Mouse (Mus musculus): ENCODE results near the gene Patl2. TPM values are rescaled to one million over a fixed set of nuclear protein-coding genes. Genes with fewer than 3 reads are reported as not detected.
"Not testable (repeated sequence)": the region's sequence is repeated elsewhere in the genome, so short reads cannot be mapped to it uniquely, and the experiment has no call there.

Gene Patl2
- total and polyA plus RNA-seq, 2 experiments from 2014 or later = not detected

DNA sequence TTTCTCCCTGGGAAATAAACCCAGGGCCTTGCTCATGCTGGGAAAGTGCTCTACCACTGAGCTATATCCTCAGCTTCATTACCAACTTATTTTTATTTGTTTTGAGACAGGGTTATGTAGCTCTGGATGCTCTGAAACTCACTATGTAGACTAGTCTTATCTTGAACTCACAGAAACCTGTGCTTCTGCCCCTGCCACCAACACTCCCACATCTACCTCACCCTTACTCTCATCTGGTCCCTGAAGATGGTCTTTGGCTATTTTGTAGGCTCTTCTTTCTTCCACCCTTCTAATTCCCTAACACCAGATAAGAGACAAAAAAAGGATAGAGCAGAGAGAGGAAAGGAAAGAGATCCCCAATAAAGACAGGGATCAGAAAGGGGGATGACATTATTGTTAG lies 37.7 kb upstream of the Patl2 start:
- DNase-seq = no peak
- Histone ChIP-seq H3K27ac (ENCODE audit: low read depth, low read length) (no peak overlapping the region), H3K36me3 (ENCODE audit: insufficient read depth) (no peaks in the 10 kb centered on the region), H3K27me3 (ENCODE audit: insufficient read depth, low read length) (no peaks in the 10 kb centered on the region), H3K9ac (no peak overlapping the region), H3K4me3 (ENCODE audit: low read depth, low read length) (no peak overlapping the region), H3K4me1 (ENCODE audit: insufficient read depth) (no peaks in the 10 kb centered on the region), H3K9me3 (ENCODE audit: low read length) (no peaks in the 10 kb centered on the region), H3K4me2 (ENCODE audit: low read depth) (no peak overlapping the region)
- ATAC-seq = no peak
- TF ChIP-seq CTCF (IDR thresholded peaks at IDR 0.05; ENCODE audit: low read depth) = no peak

DNA sequence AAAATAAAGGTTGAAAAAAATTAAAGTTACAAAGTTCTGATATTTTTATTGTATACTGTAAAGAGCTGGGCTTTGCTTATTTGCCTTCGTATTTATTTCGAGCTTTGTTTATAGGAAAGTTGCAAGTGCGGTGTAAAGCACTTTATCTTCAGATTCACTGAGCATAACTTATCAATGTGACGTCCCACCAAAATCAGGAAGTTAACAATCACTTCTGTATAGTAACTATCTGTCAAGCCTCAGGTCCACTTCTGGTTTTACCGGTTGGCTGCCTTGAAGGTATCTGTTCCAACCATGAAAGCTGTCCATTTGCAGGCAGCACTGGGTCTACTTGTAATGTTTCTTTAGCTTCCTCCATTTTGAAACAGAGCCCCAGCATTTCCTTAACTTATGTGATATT lies 36.3 kb upstream of the Patl2 start:
- Histone ChIP-seq H3K27me3 (ENCODE audit: insufficient read depth, low read length) (no peaks in the 10 kb centered on the region), H3K9me3 (ENCODE audit: low read length) (no peaks in the 10 kb centered on the region), H3K4me1 (ENCODE audit: insufficient read depth) (no peaks in the 10 kb centered on the region), H3K36me3 (ENCODE audit: insufficient read depth) (no peaks in the 10 kb centered on the region), H3K9ac (no peak overlapping the region), H3K4me3 (ENCODE audit: low read depth, low read length) (no peak overlapping the region), H3K4me2 (ENCODE audit: low read depth) (no peak overlapping the region), H3K27ac (ENCODE audit: low read depth, low read length) (no peak overlapping the region)
- TF ChIP-seq CTCF (IDR thresholded peaks at IDR 0.05; ENCODE audit: low read depth) = no peak
- DNase-seq = no peak
- no peak for ATAC-seq
- WGBS = 92% methylated on average over 5 of the region's 5 CpGs

DNA sequence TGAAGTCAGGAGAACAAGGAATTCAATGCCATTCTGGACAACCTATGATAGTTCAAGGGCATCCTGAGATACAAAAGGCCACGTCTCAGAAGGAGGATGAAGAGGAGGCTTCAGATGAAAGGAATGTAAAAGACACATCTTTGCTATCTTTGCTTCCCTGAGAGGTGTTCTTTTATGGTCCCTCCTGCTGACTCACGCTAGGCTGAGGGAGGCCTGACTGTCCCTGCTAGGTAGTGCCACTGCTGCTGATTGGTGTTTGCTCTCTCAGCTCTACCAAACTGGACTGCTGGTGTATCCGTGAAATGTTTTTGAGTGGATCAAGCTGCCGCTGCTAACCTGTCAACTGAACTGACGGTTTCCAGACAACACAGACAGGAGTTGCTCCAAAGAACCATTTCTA lies 35.8 kb upstream of the Patl2 start:
- Histone ChIP-seq H3K27me3 (ENCODE audit: insufficient read depth, low read length) (no peaks in the 10 kb centered on the region), H3K4me1 (ENCODE audit: insufficient read depth) (no peaks in the 10 kb centered on the region), H3K36me3 (ENCODE audit: insufficient read depth) (no peaks in the 10 kb centered on the region), H3K9ac (no peak overlapping the region), H3K4me2 (ENCODE audit: low read depth) (no peak overlapping the region), H3K27ac (ENCODE audit: low read depth, low read length) (no peak overlapping the region), H3K4me3 (ENCODE audit: low read depth, low read length) (no peak overlapping the region), H3K9me3 (ENCODE audit: low read length) (no peaks in the 10 kb centered on the region)
- whole genome bisulfite sequencing = 63% methylated on average over 5 of the region's 5 CpGs
- DNase-seq (no peak), ATAC-seq (no peak)
- TF ChIP-seq CTCF (IDR thresholded peaks at IDR 0.05; ENCODE audit: low read depth) = no peak

DNA sequence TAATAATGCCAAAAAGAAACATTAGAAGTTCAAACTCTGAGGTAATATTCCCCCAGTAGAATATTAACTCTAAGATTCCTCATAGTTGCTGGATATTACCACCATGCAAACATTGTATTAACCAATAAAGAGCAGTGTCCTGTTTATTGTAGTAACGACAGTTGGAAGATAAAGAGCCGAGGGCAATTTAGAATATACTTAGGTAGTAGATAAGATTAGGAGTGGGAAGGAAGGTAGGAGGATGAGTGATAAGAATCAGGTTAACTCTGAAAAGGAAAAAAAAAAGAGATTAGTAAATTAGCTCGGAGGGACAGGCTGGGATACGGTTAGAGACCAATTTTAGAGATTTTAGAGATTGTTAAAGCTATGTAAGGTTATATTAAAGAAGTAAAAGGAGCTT lies 35.4 kb upstream of the Patl2 start:
- Histone ChIP-seq H3K9ac (no peak overlapping the region), H3K4me3 (ENCODE audit: low read depth, low read length) (no peak overlapping the region), H3K9me3 (ENCODE audit: low read length) (no peaks in the 10 kb centered on the region), H3K4me2 (ENCODE audit: low read depth) (no peak overlapping the region), H3K27ac (ENCODE audit: low read depth, low read length) (no peak overlapping the region), H3K27me3 (ENCODE audit: insufficient read depth, low read length) (no peaks in the 10 kb centered on the region), H3K4me1 (ENCODE audit: insufficient read depth) (no peaks in the 10 kb centered on the region), H3K36me3 (ENCODE audit: insufficient read depth) (no peaks in the 10 kb centered on the region)
- DNase-seq = no peak
- 85% methylated on average over 4 of the region's 4 CpGs for WGBS
- no peak for ATAC-seq
- no peak for TF ChIP-seq CTCF (IDR thresholded peaks at IDR 0.05; ENCODE audit: low read depth)

DNA sequence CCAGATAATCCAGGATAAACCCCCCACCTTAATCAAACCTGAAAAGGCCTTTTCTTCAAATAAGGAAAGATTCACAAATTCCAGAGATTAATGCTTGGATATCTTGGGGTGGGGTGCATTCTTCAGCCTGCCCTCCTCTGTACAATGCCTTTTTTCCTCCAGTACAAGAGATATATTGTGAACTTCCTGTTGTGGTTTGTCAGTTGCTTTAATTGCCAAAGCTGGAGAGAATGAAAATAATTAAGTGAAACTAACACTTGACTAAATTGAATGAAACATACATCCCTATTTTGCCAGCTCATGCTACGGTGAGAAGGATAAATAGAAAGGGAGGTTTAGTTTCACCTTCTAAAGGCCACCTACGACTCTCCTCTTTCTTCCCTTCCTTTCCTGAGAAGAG lies 32.2 kb upstream of the Patl2 start:
- DNase-seq (no peak), ATAC-seq (no peak)
- 55% methylated on average over 2 of the region's 2 CpGs for WGBS
- Histone ChIP-seq H3K4me1 (ENCODE audit: insufficient read depth) (no peaks in the 10 kb centered on the region), H3K9me3 (ENCODE audit: low read length) (no peaks in the 10 kb centered on the region), H3K36me3 (ENCODE audit: insufficient read depth) (no peaks in the 10 kb centered on the region), H3K27me3 (ENCODE audit: insufficient read depth, low read length) (no peaks in the 10 kb centered on the region), H3K4me2 (ENCODE audit: low read depth) (no peak overlapping the region), H3K9ac (no peak overlapping the region), H3K4me3 (ENCODE audit: low read depth, low read length) (no peak overlapping the region), H3K27ac (ENCODE audit: low read depth, low read length) (no peak overlapping the region)
- no peak for TF ChIP-seq CTCF (IDR thresholded peaks at IDR 0.05; ENCODE audit: low read depth)

DNA sequence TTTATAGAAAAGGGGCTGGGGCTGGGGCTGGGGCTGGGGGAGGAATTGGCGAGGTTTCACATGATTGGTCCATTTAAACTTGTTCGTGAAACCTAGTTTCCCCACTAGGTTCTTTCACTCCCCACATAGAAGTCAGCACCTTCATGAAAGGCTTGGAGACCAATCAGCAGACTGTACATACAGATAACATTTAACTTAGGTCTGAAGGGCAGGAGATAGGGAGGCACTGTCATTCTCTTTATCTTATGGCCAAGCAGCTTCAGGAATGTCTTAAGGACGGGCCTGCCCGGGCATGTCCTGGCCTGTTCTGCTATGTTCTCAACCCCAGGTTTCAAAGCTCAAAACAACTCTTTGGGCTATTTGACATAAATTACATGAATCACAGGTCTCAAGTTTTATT lies 31.1 kb upstream of the Patl2 start:
- not testable (repeated sequence) for H3K4me3 ChIP-seq (ENCODE audit: low read depth, low read length); H3K36me3 ChIP-seq (ENCODE audit: insufficient read depth); H3K27ac ChIP-seq (ENCODE audit: low read depth, low read length); H3K27me3 ChIP-seq (ENCODE audit: insufficient read depth, low read length); H3K4me1 ChIP-seq (ENCODE audit: insufficient read depth); H3K9me3 ChIP-seq (ENCODE audit: low read length); ATAC-seq; H3K9ac ChIP-seq; H3K4me2 ChIP-seq (ENCODE audit: low read depth); DNase-seq
- 99% methylated on average over 4 of the region's 4 CpGs for WGBS

- Histone ChIP-seq H3K36me3 (ENCODE audit: insufficient read depth) (no peaks in the 10 kb centered on the region), H3K27ac (ENCODE audit: low read depth, low read length) (no peak overlapping the region), H3K4me2 (ENCODE audit: low read depth) (no peak overlapping the region), H3K9me3 (ENCODE audit: low read length) (no peaks in the 10 kb centered on the region), H3K27me3 (ENCODE audit: insufficient read depth, low read length) (no peaks in the 10 kb centered on the region), H3K4me3 (ENCODE audit: low read depth, low read length) (no peak overlapping the region), H3K9ac (no peak overlapping the region), H3K4me1 (ENCODE audit: insufficient read depth) (no peaks in the 10 kb centered on the region)
- ATAC-seq (no peak), DNase-seq (no peak)
- no peak for TF ChIP-seq CTCF (IDR thresholded peaks at IDR 0.05; ENCODE audit: low read depth)
- 55% methylated on average over 3 of the region's 3 CpGs for WGBS
Observed at GRCm38 (mm10) chr2:122210534-122211228, 24.7 kb upstream of the Patl2 start.

Measured in forebrain, postnatal 0 days (tissue).